Mouse (Mus musculus): Measurements from ENCODE around the gene Bcas2.

DNA sequence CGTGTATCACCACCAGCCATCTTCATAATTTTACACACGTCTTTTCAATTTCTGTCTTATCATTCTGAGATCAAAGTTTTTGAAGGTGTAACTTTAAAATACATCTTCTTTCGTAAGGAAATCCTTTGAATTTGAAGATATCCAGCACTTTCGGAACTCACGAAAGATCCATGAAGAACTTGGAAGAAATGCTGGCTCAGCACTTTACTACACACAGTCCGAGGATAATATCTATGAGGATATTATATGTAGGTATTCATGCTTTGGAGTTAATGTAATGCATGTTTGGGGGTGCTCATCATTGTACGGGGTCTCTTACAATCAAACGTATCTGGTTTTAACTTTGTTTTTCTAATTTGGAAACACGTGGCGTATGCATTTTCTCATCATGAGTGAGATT lies 38.4 kb upstream of the Bcas2 start:
- TF ChIP-seq POLR2A (IDR thresholded peaks at IDR 0.05; ENCODE audit: extremely low read depth, insufficient read depth, low read length), result no peak
- TF ChIP-seq CTCF (IDR thresholded peaks at IDR 0.05; ENCODE audit: extremely low read depth, insufficient read depth, low read length), result no peak
